Mouse (Mus musculus): ENCODE results near the gene Ston1. TPM values are rescaled to one million over a fixed set of nuclear protein-coding genes. Genes with fewer than 3 reads are reported as not detected.
A peak's percentile ranks its signal among the peaks of the same experiment; 100 is the strongest.

The Ston1 gene
- polyA plus RNA-seq, 1 experiment from 2014 or later: 11.5 TPM

DNA sequence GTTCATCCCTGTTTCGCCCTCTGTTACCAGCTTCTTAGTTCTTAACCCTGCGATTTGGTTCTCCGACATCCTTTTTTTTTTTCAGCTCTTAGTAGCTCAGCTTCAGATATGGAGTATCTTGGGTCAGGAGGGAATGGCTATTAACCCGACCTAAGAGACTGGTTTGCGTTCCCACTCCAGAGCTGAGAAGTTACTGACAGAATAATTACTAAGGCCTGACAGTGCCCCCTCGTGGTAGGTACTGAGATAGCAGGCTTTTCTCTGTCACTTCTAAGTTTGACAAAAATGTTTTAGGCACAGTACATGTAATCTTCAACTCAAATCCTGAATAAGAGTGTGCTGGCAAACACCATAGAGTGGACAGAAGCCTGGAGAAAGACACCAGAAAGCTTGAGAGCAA, 43.5 kb downstream of the Ston1 start:
- Histone ChIP-seq H3K27ac (ENCODE audit: low read depth, low read length) (no peak overlapping the region), H3K4me3 (ENCODE audit: low read length) (no peak overlapping the region), H3K4me1 (ENCODE audit: control insufficient read depth, insufficient read depth, low read length) (no peaks in the 10 kb centered on the region), H3K27me3 (ENCODE audit: control insufficient read depth, insufficient read depth, low read length) (no peaks in the 10 kb centered on the region), H3K4me2 (replicated peaks; ENCODE audit: low read depth, low read length) (no peak overlapping the region), H3K9ac (ENCODE audit: low read depth, low read length) (no peak overlapping the region), H3K36me3 (ENCODE audit: control insufficient read depth, insufficient read depth, low read length) (peaks cover 10% of the 10 kb centered on the region; the same call in 1 of the 2 replicates), H3K9me3 (ENCODE audit: control insufficient read depth, low read length) (no peaks in the 10 kb centered on the region)
- WGBS: 26% methylated on average over 6 of the region's 6 CpGs
- ATAC-seq (ENCODE audit: low FRiP score, low TSS enrichment): no peak

DNA sequence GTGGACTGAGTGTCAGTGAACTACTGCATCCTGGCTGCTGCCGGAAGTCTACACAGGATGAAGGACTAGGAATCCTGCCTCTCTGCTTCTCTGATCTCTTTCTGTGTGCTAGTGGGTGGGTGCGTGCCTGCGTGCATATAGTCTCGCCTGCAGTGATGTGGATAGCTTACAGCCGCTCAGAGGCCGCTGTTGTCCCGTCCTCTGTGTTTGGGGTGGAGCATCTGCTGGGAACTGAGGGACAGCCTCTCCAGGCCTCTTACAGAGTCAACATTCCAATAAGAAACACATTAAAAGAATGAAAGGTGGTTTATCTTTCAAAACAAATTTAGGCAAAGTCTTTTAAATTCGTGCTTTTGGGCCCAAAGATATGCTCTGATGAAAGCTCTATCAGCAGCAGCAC, 44.4 kb downstream of the Ston1 start:
- WGBS: 90% methylated on average over 8 of the region's 8 CpGs
- Histone ChIP-seq H3K27ac (ENCODE audit: low read depth, low read length) (no peak overlapping the region), H3K4me2 (replicated peaks; ENCODE audit: low read depth, low read length) (no peak overlapping the region), H3K9ac (ENCODE audit: low read depth, low read length) (no peak overlapping the region), H3K36me3 (ENCODE audit: control insufficient read depth, insufficient read depth, low read length) (peaks cover 11% of the 10 kb centered on the region; the same call in 1 of the 2 replicates), H3K4me1 (ENCODE audit: control insufficient read depth, insufficient read depth, low read length) (no peaks in the 10 kb centered on the region), H3K27me3 (ENCODE audit: control insufficient read depth, insufficient read depth, low read length) (no peaks in the 10 kb centered on the region), H3K4me3 (ENCODE audit: low read length) (no peak overlapping the region), H3K9me3 (ENCODE audit: control insufficient read depth, low read length) (no peaks in the 10 kb centered on the region)
- ATAC-seq (ENCODE audit: low FRiP score, low TSS enrichment): no peak

DNA sequence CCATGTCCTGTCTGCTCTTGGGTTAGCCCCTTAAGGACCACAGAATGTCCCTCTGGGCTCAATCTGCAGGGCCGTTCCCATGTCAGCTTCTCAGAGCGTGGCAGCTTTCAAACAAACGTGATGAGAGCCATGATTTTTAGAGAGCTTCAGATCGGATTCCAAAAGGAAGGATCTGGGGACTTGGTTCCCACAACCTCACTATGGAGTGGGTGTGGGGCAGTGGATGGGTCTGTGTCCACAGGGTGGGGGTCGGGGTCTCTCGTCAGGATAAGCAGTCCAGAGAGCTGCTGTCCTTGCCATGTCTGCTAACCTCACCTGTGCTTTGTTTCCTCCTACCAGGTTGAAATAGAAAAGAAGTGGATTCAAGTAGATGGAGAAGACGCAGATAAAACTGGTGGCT, 47.4 kb downstream of the Ston1 start:
- H3K4me3 ChIP-seq (ENCODE audit: low read length): no peak overlapping the region
- no peak overlapping the region for H3K27ac ChIP-seq (ENCODE audit: low read depth, low read length)
- H3K36me3 ChIP-seq (ENCODE audit: control insufficient read depth, insufficient read depth, low read length): peaks cover 11% of the 10 kb centered on the region; the same call in 1 of the 2 replicates
- no peak overlapping the region for H3K9ac ChIP-seq (ENCODE audit: low read depth, low read length)
- no peaks in the 10 kb centered on the region for H3K27me3 ChIP-seq (ENCODE audit: control insufficient read depth, insufficient read depth, low read length)
- ATAC-seq (ENCODE audit: low FRiP score, low TSS enrichment): no peak
- H3K4me1 ChIP-seq (ENCODE audit: control insufficient read depth, insufficient read depth, low read length): no peaks in the 10 kb centered on the region
- no peak overlapping the region for H3K4me2 ChIP-seq (replicated peaks; ENCODE audit: low read depth, low read length)
- WGBS: 88% methylated on average over 7 of the region's 7 CpGs
- H3K9me3 ChIP-seq (ENCODE audit: control insufficient read depth, low read length): no peaks in the 10 kb centered on the region

DNA sequence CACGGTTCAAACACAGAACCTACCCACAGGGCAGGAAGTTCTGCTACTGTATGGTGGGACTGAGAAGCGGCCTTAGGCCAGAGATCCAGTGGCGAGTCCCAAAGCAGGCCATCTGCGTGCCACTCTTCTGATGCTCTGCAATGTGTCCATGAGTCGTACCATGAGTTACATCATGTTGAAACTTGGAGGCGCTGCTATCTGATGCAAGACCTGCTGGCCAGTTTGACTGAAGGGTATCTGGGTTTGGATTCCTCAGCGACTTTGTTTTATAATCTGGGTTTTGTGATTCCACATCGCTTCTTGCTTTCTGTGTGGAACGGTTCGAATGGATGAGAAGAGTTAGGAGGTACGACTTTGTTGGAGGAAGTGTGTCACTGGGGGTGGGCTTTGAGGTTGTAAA, 47.8 kb downstream of the Ston1 start:
- Histone ChIP-seq H3K9me3 (ENCODE audit: control insufficient read depth, low read length) (no peaks in the 10 kb centered on the region), H3K27me3 (ENCODE audit: control insufficient read depth, insufficient read depth, low read length) (no peaks in the 10 kb centered on the region), H3K9ac (ENCODE audit: low read depth, low read length) (no peak overlapping the region), H3K36me3 (ENCODE audit: control insufficient read depth, insufficient read depth, low read length) (peaks cover 11% of the 10 kb centered on the region; the same call in 1 of the 2 replicates), H3K27ac (ENCODE audit: low read depth, low read length) (no peak overlapping the region), H3K4me3 (ENCODE audit: low read length) (no peak overlapping the region), H3K4me1 (ENCODE audit: control insufficient read depth, insufficient read depth, low read length) (no peaks in the 10 kb centered on the region), H3K4me2 (replicated peaks; ENCODE audit: low read depth, low read length) (no peak overlapping the region)
- WGBS: 82% methylated on average over 11 of the region's 11 CpGs
- no peak for ATAC-seq (ENCODE audit: low FRiP score, low TSS enrichment)

GRCm38 (mm10) chr17:88647149-88647548, 49.7 kb downstream of the Ston1 start:
- WGBS: 97% methylated on average over 3 of the region's 3 CpGs

DNA sequence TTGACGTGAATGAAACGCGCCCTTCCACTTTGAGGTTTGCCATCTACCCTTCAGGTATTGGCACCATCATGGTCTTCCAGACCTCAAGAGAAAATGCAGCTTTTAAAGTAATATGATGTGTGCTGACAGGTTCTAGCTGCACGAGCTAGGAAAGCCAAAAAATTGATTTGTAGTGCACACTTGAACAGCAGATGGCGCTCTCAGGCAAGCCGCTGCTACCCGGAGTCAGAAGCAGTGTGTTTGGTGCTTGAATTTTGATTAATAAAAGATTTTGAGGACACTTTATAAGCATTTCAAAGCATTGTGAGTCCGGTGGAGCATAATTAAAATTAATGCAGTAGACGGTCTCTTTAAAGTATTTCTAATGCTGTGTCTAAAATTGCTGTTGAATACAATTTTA, 54.5 kb downstream of the Ston1 start:
- 6% methylated on average over 9 of the region's 9 CpGs for WGBS
- no peak for ATAC-seq (ENCODE audit: low FRiP score, low TSS enrichment)
- no peaks in the 10 kb centered on the region for H3K4me1 ChIP-seq (ENCODE audit: control insufficient read depth, insufficient read depth, low read length)
- H3K27me3 ChIP-seq (ENCODE audit: control insufficient read depth, insufficient read depth, low read length): no peaks in the 10 kb centered on the region
- H3K27ac ChIP-seq (ENCODE audit: low read depth, low read length): no peak overlapping the region
- no peak overlapping the region for H3K4me3 ChIP-seq (ENCODE audit: low read length)
- no peaks in the 10 kb centered on the region; the same call in 1 of the 2 replicates for H3K36me3 ChIP-seq (ENCODE audit: control insufficient read depth, insufficient read depth, low read length)
- no peak overlapping the region for H3K9ac ChIP-seq (ENCODE audit: low read depth, low read length)
- no peak overlapping the region for H3K4me2 ChIP-seq (replicated peaks; ENCODE audit: low read depth, low read length)
- H3K9me3 ChIP-seq (ENCODE audit: control insufficient read depth, low read length): no peaks in the 10 kb centered on the region

More at GRCm38 (mm10) chr17:88647149-88647548, 49.7 kb downstream of the Ston1 start:
- Histone ChIP-seq H3K4me1 (ENCODE audit: control insufficient read depth, insufficient read depth, low read length) (no peaks in the 10 kb centered on the region), H3K27ac (ENCODE audit: low read depth, low read length) (no peak overlapping the region), H3K4me3 (ENCODE audit: low read length) (no peak overlapping the region), H3K27me3 (ENCODE audit: control insufficient read depth, insufficient read depth, low read length) (no peaks in the 10 kb centered on the region), H3K36me3 (ENCODE audit: control insufficient read depth, insufficient read depth, low read length) (peaks cover 11% of the 10 kb centered on the region; the same call in 1 of the 2 replicates), H3K4me2 (replicated peaks; ENCODE audit: low read depth, low read length) (no peak overlapping the region), H3K9ac (ENCODE audit: low read depth, low read length) (no peak overlapping the region), H3K9me3 (ENCODE audit: control insufficient read depth, low read length) (no peaks in the 10 kb centered on the region)
- ATAC-seq (ENCODE audit: low FRiP score, low TSS enrichment): no peak

GRCm38 (mm10) chr17:88652702-88653374, 55.4 kb downstream of the Ston1 start:
- H3K27me3 ChIP-seq (ENCODE audit: control insufficient read depth, insufficient read depth, low read length): no peaks in the 10 kb centered on the region
- no peak overlapping the region for H3K9ac ChIP-seq (ENCODE audit: low read depth, low read length)
- H3K9me3 ChIP-seq (ENCODE audit: control insufficient read depth, low read length): no peaks in the 10 kb centered on the region
- peak overlapping the region; percentile 19; the same call in 1 of the 2 replicates for H3K4me2 ChIP-seq (replicated peaks; ENCODE audit: low read depth, low read length)
- WGBS: 17% methylated on average over 21 of the region's 21 CpGs
- H3K4me1 ChIP-seq (ENCODE audit: control insufficient read depth, insufficient read depth, low read length): no peaks in the 10 kb centered on the region
- no peaks in the 10 kb centered on the region; the same call in 1 of the 2 replicates for H3K36me3 ChIP-seq (ENCODE audit: control insufficient read depth, insufficient read depth, low read length)
- H3K4me3 ChIP-seq (ENCODE audit: low read length): no peak overlapping the region
- no peak overlapping the region for H3K27ac ChIP-seq (ENCODE audit: low read depth, low read length)
- peak; percentile 73 for ATAC-seq (ENCODE audit: low FRiP score, low TSS enrichment)

GRCm38 (mm10) chr17:88653375-88653769, 55.9 kb downstream of the Ston1 start:
- no peaks in the 10 kb centered on the region for H3K4me1 ChIP-seq (ENCODE audit: control insufficient read depth, insufficient read depth, low read length)
- no peak overlapping the region for H3K27ac ChIP-seq (ENCODE audit: low read depth, low read length)
- H3K27me3 ChIP-seq (ENCODE audit: control insufficient read depth, insufficient read depth, low read length): no peaks in the 10 kb centered on the region
- ATAC-seq (ENCODE audit: low FRiP score, low TSS enrichment): no peak
- no peak overlapping the region for H3K9ac ChIP-seq (ENCODE audit: low read depth, low read length)
- H3K9me3 ChIP-seq (ENCODE audit: control insufficient read depth, low read length): no peaks in the 10 kb centered on the region
- no peak overlapping the region for H3K4me3 ChIP-seq (ENCODE audit: low read length)
- 82% methylated on average over 4 of the region's 4 CpGs for WGBS
- no peaks in the 10 kb centered on the region; the same call in 1 of the 2 replicates for H3K36me3 ChIP-seq (ENCODE audit: control insufficient read depth, insufficient read depth, low read length)
- no peak overlapping the region for H3K4me2 ChIP-seq (replicated peaks; ENCODE audit: low read depth, low read length)

- H3K4me3 ChIP-seq (ENCODE audit: low read length): no peak overlapping the region
- 77% methylated on average over 6 of the region's 6 CpGs for WGBS
- H3K9me3 ChIP-seq (ENCODE audit: control insufficient read depth, low read length): no peaks in the 10 kb centered on the region
- no peak overlapping the region for H3K4me2 ChIP-seq (replicated peaks; ENCODE audit: low read depth, low read length)
- H3K4me1 ChIP-seq (ENCODE audit: control insufficient read depth, insufficient read depth, low read length): no peaks in the 10 kb centered on the region
- H3K9ac ChIP-seq (ENCODE audit: low read depth, low read length): no peak overlapping the region
- no peaks in the 10 kb centered on the region for H3K36me3 ChIP-seq (ENCODE audit: control insufficient read depth, insufficient read depth, low read length)
- ATAC-seq (ENCODE audit: low FRiP score, low TSS enrichment): no peak
- H3K27me3 ChIP-seq (ENCODE audit: control insufficient read depth, insufficient read depth, low read length): no peaks in the 10 kb centered on the region
- H3K27ac ChIP-seq (ENCODE audit: low read depth, low read length): no peak overlapping the region
Observed at GRCm38 (mm10) chr17:88658510-88658909, 61.0 kb downstream of the Ston1 start.

Measured in kidney, embryonic 14.5 days (tissue).